Mouse (Mus musculus) myocyte (in vitro differentiated cells): ENCODE results near the gene Morn1.

Experiments used
- CEBPB ChIP-seq: IDR thresholded peaks from 2 replicates; pipeline ENCODE4 v1.6.1; 2011; ENCODE audit warnings: mild to moderate bottlenecking, moderate library complexity; ENCODE audit not compliant: poor library complexity, insufficient read depth, severe bottlenecking
- E2F4 ChIP-seq: IDR thresholded peaks from one replicate; pipeline ENCODE4 v1.6.1; 2011; ENCODE audit warnings: mild to moderate bottlenecking, control low read depth, moderate library complexity; ENCODE audit not compliant: insufficient read depth
- MAX ChIP-seq: IDR thresholded peaks from one replicate; pipeline ENCODE4 v1.6.1; 2011; ENCODE audit warnings: low read depth, mild to moderate bottlenecking, control low read depth
- MYOD1 ChIP-seq, 3 experiments: IDR thresholded peaks; one replicate each; pipeline ENCODE4 v1.6.1; 2011; ENCODE audit warnings: control low read depth in 2 of 3, low read depth in 2 of 3, mild to moderate bottlenecking in 2 of 3, moderate library complexity in 1 of 3; ENCODE audit not compliant: insufficient read length in 2 of 3, control insufficient read depth in 1 of 3
- MYOG ChIP-seq, 3 experiments: IDR thresholded peaks; one replicate each; pipeline ENCODE4 v1.6.1; 2011; ENCODE audit warnings: control low read depth in 2 of 3, low read depth in 2 of 3, mild to moderate bottlenecking in 2 of 3; ENCODE audit not compliant: insufficient read length in 2 of 3, control insufficient read depth in 1 of 3, insufficient read depth in 1 of 3
- POLR2A ChIP-seq: IDR thresholded peaks from one replicate; pipeline ENCODE4 v1.6.1; 2011; ENCODE audit warnings: low read depth, mild to moderate bottlenecking, control low read depth, moderate library complexity; ENCODE audit not compliant: insufficient read length
- POLR2AphosphoS2 ChIP-seq: IDR thresholded peaks from one replicate; pipeline ENCODE4 v1.6.1; 2011; ENCODE audit warnings: low read depth, control low read depth; ENCODE audit not compliant: insufficient read length
- SRF ChIP-seq: IDR thresholded peaks from one replicate; pipeline ENCODE4 v1.6.1; 2011; ENCODE audit warnings: low read depth; ENCODE audit not compliant: control insufficient read depth, insufficient read length
- TCF12 ChIP-seq: IDR thresholded peaks from one replicate; pipeline ENCODE4 v1.6.1; 2011; ENCODE audit warnings: mild to moderate bottlenecking, control low read depth; ENCODE audit not compliant: poor library complexity, insufficient read depth, severe bottlenecking
- TCF3 ChIP-seq: IDR thresholded peaks from one replicate; pipeline ENCODE4 v1.6.1; 2011; ENCODE audit warnings: low read depth, control low read depth; ENCODE audit not compliant: insufficient read length
- USF1 ChIP-seq: IDR thresholded peaks from one replicate; pipeline ENCODE4 v1.6.1; 2011; ENCODE audit warnings: low read depth, mild to moderate bottlenecking, control low read depth, moderate library complexity

- no peak for TF ChIP-seq POLR2A
- no peak for TF ChIP-seq MAX
- no peak for TF ChIP-seq TCF3
- TF ChIP-seq E2F4, result no peak
- TF ChIP-seq TCF12, result no peak
- no peak for TF ChIP-seq MYOG (IDR thresholded peaks at IDR 0.05; ENCODE audit: control insufficient read depth in 1 of 3, insufficient read depth in 1 of 3, insufficient read length in 2 of 3, low read depth in 2 of 3)
- TF ChIP-seq CEBPB, result no peak
- TF ChIP-seq SRF, result no peak
- no peak for TF ChIP-seq MYOD1 (IDR thresholded peaks at IDR 0.05; ENCODE audit: control insufficient read depth in 1 of 3, insufficient read length in 2 of 3, low read depth in 2 of 3)
- no peak for TF ChIP-seq USF1
- TF ChIP-seq POLR2AphosphoS2, result no peak
Measured at GRCm38 (mm10) chr4:155143411-155143810, 57.0 kb downstream of the Morn1 start.
